Mouse (Mus musculus): ENCODE measurements at regions not wholly inside any gene's neighbourhood (a gene's known extent, or its start where the extent isn't known, plus 50 kb on each side); places are given as distances from the start of the nearest gene placed in this dataset.

DNA sequence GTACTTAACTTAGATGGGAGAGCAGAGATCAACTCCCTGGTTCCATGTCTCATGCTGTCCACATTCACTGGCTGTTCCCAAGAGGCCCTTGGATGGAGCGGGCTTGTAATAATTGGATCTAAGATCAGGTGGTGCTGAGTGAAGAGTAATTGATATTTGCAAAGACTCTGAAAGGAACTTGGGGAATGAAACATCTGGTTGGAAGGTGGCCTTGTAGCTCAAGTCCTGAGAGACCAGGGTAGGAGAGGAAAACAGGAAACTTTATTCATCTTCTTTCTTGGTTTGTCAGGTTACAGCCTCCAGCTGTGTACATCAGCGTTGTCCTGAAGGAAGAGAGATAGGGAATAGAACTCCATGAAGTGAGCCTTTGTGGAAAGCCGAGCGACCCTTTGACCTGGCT lies 175.8 kb downstream of the Spata18 start:
- no peak for TF ChIP-seq CTCF (IDR thresholded peaks at IDR 0.05; ENCODE audit: insufficient read depth, low read depth, low read length)
- no peak for TF ChIP-seq POLR2A (IDR thresholded peaks at IDR 0.05; ENCODE audit: insufficient read depth, low read depth, low read length)

Measured in olfactory bulb, adult 2 months (tissue).